Mouse (Mus musculus) liver, adult 2 months (tissue): ENCODE data around the gene Stk10. TPM values are rescaled to one million over a fixed set of nuclear protein-coding genes. Genes with fewer than 3 reads are reported as not detected.

Source experiments
- DNase-seq: peaks from one replicate; pipeline ENCODE4 v3.0.0-alpha.2; 2011; ENCODE audit warnings: low read depth, low spot score; ENCODE audit errors: extremely low read depth
- H3K27ac ChIP-seq: fragments of 200-500 bp; replicated peaks from 2 replicates; pipeline ENCODE4 v1.5.1; 2012; ENCODE audit warnings: low read depth, mild to moderate bottlenecking, control low read depth, inconsistent platforms, low read length; ENCODE audit not compliant: insufficient read depth
- H3K27me3 ChIP-seq: fragments of 200-500 bp; 2 replicates; pipeline ENCODE4 v1.6.1; 2012; ENCODE audit warnings: mild to moderate bottlenecking, moderate library complexity, low read length, inconsistent platforms; ENCODE audit not compliant: control insufficient read depth, insufficient read depth
- H3K36me3 ChIP-seq: fragments of 200-500 bp; 2 replicates; pipeline ENCODE4 v1.6.1; 2012; ENCODE audit warnings: low read length, inconsistent platforms; ENCODE audit not compliant: control insufficient read depth, insufficient read depth
- H3K4me1 ChIP-seq: fragments of 200-500 bp; 2 replicates; pipeline ENCODE4 v1.6.1; 2011; ENCODE audit warnings: low read length; ENCODE audit not compliant: control insufficient read depth, insufficient read depth
- H3K4me3 ChIP-seq: fragments of 200-500 bp; 2 replicates; pipeline ENCODE4 v1.5.1; 2011; ENCODE audit warnings: low read depth, mild to moderate bottlenecking, control low read depth, low read length, moderate library complexity; ENCODE audit not compliant: insufficient read depth
- H3K79me2 ChIP-seq: fragments of 200-500 bp; 2 replicates; pipeline ENCODE4 v1.6.1; 2012; ENCODE audit warnings: inconsistent platforms, mild to moderate bottlenecking, low read length, moderate library complexity; ENCODE audit not compliant: control insufficient read depth, insufficient read depth
- H3K9ac ChIP-seq: fragments of 200-500 bp; 2 replicates; pipeline ENCODE4 v1.6.1; 2012; ENCODE audit warnings: low read depth, mild to moderate bottlenecking, control low read depth, inconsistent platforms, low read length
- CTCF ChIP-seq: fragments of 200-500 bp; IDR thresholded peaks from 2 replicates; pipeline ENCODE4 v1.5.1; 2011; ENCODE audit warnings: low read depth, low read length, control low read depth
- POLR2A ChIP-seq: fragments of 200-500 bp; IDR thresholded peaks from 2 replicates; pipeline ENCODE4 v1.6.1; 2011; ENCODE audit warnings: low read length, control low read depth; ENCODE audit not compliant: insufficient read depth; ENCODE audit errors: extremely low read depth
- WGBS: fragments of 180-500 bp; shearing (Covaris S2); methylation state at CpG from one replicate; pipeline ENCODE4 v1.1.7; 2018; 5-methylcytosine and 5-hydroxymethylcytosine counted together
- polyA plus RNA-seq: library from polyadenylated mRNA; depleted of rRNA; stranded (reverse); fragments of >200 nt; gene quantifications from 2 replicates; pipeline ENCODE4 v1.2.3, GENCODE M21; 2012
- total RNA-seq: library from RNA; depleted of rRNA; stranded (reverse); fragments of >200 nt; gene quantifications from 2 replicates; pipeline ENCODE4 v1.2.3, GENCODE M21; 2014

Stk10 gene
- total and polyA plus RNA-seq, 2 experiments, result 2.0 to 2.4 TPM

DNA sequence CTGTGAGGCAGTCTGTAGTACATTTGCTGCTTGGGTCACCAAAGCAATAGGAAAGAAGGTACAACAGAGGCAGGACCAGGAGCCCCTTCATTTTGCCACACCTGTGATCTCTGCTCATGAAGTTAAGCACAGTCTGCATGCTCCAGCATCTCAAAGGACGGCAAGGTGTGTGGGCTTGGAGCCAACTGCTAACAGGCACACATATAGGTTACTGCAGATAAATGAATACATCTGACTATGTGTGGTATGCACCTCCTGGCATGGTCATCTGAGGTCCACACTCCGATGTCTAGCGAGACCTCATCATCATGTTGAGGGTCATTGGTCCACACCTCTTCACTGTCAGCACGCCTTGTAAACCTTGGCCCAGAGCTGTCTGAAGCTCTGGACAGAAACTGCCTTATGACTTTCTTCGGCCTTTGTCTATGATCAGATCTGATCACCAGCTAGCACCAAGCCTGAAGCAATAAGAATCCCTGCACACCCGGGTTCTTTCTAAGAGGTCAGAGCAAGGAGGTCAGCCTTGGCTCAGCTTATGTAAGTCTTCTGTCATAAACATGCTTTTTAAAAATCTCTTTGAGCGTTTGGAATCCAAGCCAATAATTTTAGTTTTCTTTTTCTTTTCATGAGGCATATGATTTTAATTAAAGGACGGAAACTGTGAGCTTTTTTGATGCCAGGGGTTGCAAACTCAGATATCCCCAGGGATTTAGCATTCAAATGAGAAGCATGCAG is 105.6 kb downstream of the Stk10 start:
- Histone ChIP-seq H3K27me3 (no peaks in the 10 kb centered on the region), H3K4me1 (peaks cover 14% of the 10 kb centered on the region), H3K27ac (no peak overlapping the region), H3K9ac (no peak overlapping the region), H3K36me3 (no peaks in the 10 kb centered on the region), H3K4me3 (no peak overlapping the region), H3K79me2 (peaks cover 11% of the 10 kb centered on the region; the same call in 1 of the 2 replicates)
- DNase-seq, result no peak
- TF ChIP-seq POLR2A (no peak), CTCF (no peak)
- WGBS, result 86% methylated on average over 8 of the region's 8 CpGs

DNA sequence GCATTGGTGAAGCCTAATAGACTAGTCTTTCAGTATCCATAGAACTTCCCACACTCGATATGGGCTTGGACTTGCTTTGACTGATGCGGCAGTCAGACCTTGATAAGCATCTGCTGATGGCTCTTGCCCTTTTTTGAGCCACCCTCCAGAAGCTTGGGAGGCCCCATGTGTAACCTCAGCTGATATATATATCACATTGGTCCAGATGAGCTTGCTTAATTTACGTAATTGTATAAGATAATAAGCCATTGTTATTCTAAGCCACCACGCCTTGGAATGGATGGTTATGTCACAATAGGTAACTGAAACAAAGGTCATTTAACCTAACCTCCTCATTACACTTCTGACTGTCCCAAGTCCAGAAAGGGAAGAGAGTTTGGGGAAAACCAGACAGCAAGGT is 107.5 kb downstream of the Stk10 start:
- H3K9ac ChIP-seq, result no peak overlapping the region
- H3K36me3 ChIP-seq, result no peaks in the 10 kb centered on the region
- H3K79me2 ChIP-seq, result peaks cover 12% of the 10 kb centered on the region; the same call in 1 of the 2 replicates
- H3K4me3 ChIP-seq, result no peak overlapping the region
- peak; percentile 80 for DNase-seq
- TF ChIP-seq POLR2A (no peak), CTCF (no peak)
- H3K4me1 ChIP-seq, result peaks cover 13% of the 10 kb centered on the region
- no peak overlapping the region for H3K27ac ChIP-seq
- 64% methylated on average over 4 of the region's 4 CpGs for WGBS
- H3K27me3 ChIP-seq, result no peaks in the 10 kb centered on the region

- DNase-seq, result peak; percentile 92
- peaks cover 15% of the 10 kb centered on the region for H3K4me1 ChIP-seq
- H3K79me2 ChIP-seq, result peaks cover 14% of the 10 kb centered on the region; the same call in 1 of the 2 replicates
- H3K4me3 ChIP-seq, result peak within 1 kb of the TSS; percentile 85
- H3K9ac ChIP-seq, result peak within 1 kb of the TSS; percentile 91
- WGBS, result 1% methylated on average over 58 of the region's 64 CpGs
- no peaks in the 10 kb centered on the region for H3K36me3 ChIP-seq
- no peaks in the 10 kb centered on the region for H3K27me3 ChIP-seq
- peak within 1 kb of the TSS; percentile 93 for H3K27ac ChIP-seq
- TF ChIP-seq POLR2A, result peak; percentile 84; the same call in 1 of the 2 replicates
- TF ChIP-seq CTCF, result no peak
Measured at GRCm38 (mm10) chr11:32642249-32642876, 109.3 kb downstream of the Stk10 start, which contains the start of gene Fbxw11. Gene Fbxw11, plus strand, starts transcription at chr11:32642724.

DNA sequence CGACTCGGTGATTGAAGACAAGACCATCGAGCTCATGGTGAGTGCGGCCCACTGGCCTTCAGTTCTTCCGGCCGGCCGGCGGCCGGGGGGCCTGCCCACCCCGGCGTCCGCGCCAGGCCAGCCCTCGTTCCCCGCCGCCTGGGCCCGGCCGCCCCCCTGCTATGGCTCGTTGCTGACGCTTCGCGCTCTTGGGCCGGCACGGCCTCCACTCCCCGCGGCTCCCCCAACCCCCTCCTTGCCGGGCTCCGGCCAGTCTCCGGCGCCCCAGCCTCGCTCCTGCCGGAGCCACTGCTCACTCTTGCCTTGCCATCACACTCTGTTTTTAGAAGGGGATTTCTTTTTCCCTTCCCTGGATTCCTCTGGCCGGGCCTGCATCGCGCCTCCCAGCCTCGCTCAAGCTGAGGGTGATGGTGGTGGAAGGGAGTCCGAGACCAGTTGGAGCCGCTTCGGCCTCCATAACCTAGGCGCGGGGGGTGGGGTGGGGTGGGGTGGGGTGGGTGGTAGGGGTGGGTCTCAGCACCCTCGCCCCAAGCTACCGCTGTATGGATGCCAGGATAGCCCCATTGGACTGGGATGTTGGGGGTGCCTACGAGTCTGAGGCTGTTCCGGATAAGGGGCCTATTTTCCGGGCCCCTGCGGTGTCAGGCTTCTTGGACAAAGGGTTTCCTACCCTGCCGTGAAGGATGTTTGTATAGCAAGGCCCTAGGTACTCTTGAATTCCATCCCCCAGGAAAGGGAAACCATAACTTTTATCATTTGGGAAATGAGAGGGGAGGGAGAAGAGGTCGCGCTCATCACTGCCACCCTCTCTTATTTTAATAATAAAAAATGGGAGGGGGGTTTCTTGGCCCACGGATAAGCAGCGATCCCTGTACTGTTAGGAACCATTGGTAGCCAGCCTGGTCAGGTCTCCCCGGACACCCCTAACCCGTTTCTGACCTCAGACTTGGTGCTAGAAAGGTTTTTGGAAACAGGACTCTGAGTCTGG is 110.1 kb downstream of the Stk10 start:
- 1% methylated on average over 53 of the region's 54 CpGs for WGBS
- H3K4me1 ChIP-seq, result peaks cover 20% of the 10 kb centered on the region
- H3K9ac ChIP-seq, result peak overlapping the region; percentile 91
- peaks cover 21% of the 10 kb centered on the region for H3K79me2 ChIP-seq
- peak overlapping the region; percentile 85 for H3K4me3 ChIP-seq
- H3K36me3 ChIP-seq, result no peaks in the 10 kb centered on the region
- TF ChIP-seq POLR2A, result no peak
- no peak for TF ChIP-seq CTCF
- no peaks in the 10 kb centered on the region for H3K27me3 ChIP-seq
- DNase-seq, result no peak
- H3K27ac ChIP-seq, result peak overlapping the region; percentile 93

- 0 out of 2 replicates have a peak overlapping the region, but pooled peaks have one; percentile 5 for H3K27ac ChIP-seq
- WGBS, result 13% methylated on average over 3 of the region's 3 CpGs
- H3K36me3 ChIP-seq, result no peaks in the 10 kb centered on the region
- H3K27me3 ChIP-seq, result no peaks in the 10 kb centered on the region
- H3K4me1 ChIP-seq, result peaks cover 20% of the 10 kb centered on the region
- peak overlapping the region; percentile 85; the same call in 1 of the 2 replicates for H3K4me3 ChIP-seq
- peaks cover 21% of the 10 kb centered on the region for H3K79me2 ChIP-seq
- DNase-seq, result no peak
- peak overlapping the region; percentile 91; the same call in 1 of the 2 replicates for H3K9ac ChIP-seq
- TF ChIP-seq POLR2A, result no peak
- TF ChIP-seq CTCF, result no peak
Measured at GRCm38 (mm10) chr11:32644010-32644409, 110.9 kb downstream of the Stk10 start.
